Mouse (Mus musculus): ENCODE measurements around the gene Pbld2. TPM values are rescaled to one million over a fixed set of nuclear protein-coding genes. Genes with fewer than 3 reads are reported as not detected.

Gene Pbld2
- polyA plus RNA-seq, 1 experiment from 2014 or later: 0.46 TPM

DNA sequence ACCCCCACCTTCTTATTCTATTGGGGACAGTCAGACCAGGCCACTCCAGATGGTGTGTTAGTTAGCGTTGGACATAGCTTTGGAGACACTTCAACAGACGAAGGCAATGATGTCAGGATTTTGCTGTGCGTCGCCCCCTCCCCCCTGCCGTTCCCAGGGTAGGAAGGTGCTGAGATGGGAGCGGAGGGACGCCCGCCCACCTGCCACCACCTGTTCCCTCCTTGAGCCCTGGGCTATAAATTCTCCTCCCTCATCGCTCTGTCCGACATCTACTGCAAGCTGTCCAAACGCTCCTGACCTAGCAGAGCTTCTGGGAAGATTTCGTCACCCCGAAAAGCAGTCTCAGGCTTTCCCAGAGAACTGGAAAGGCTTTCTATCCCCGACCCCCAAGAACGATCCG, 75.4 kb downstream of the Pbld2 start, which contains the start of gene Atoh7:
Gene Atoh7 (plus strand): TSS at position 131 of the 400 bp plus-strand sequence.
- 4% methylated on average over 16 of the region's 16 CpGs for WGBS
- Histone ChIP-seq H3K27me3 (ENCODE audit: control insufficient read depth, insufficient read depth, low read length) (peaks cover 15% of the 10 kb centered on the region), H3K4me2 (replicated peaks) (peak within 1 kb of the TSS; percentile 97), H3K36me3 (replicated peaks; ENCODE audit: control insufficient read depth, insufficient read depth) (no peaks in the 10 kb centered on the region), H3K9ac (peak within 1 kb of the TSS; percentile 77), H3K27ac (peak within 1 kb of the TSS; percentile 51; the same call in 1 of the 2 replicates), H3K4me3 (replicated peaks; ENCODE audit: low read length) (peak within 1 kb of the TSS; percentile 65), H3K4me1 (replicated peaks; ENCODE audit: control insufficient read depth, insufficient read depth, low read length) (no peaks in the 10 kb centered on the region; the same call in 1 of the 2 replicates), H3K9me3 (ENCODE audit: control insufficient read depth, low read length) (no peaks in the 10 kb centered on the region)
- no peak for ATAC-seq (ENCODE audit: low FRiP score)
- no peak for DNase-seq (ENCODE audit: low spot score)

- H3K9ac ChIP-seq: peak overlapping the region; percentile 77
- no peaks in the 10 kb centered on the region for H3K36me3 ChIP-seq (replicated peaks; ENCODE audit: control insufficient read depth, insufficient read depth)
- H3K4me3 ChIP-seq (replicated peaks; ENCODE audit: low read length): peak overlapping the region; percentile 65
- H3K9me3 ChIP-seq (ENCODE audit: control insufficient read depth, low read length): no peaks in the 10 kb centered on the region
- peaks cover 15% of the 10 kb centered on the region for H3K27me3 ChIP-seq (ENCODE audit: control insufficient read depth, insufficient read depth, low read length)
- H3K27ac ChIP-seq: peak overlapping the region; percentile 51; the same call in 1 of the 2 replicates
- peak overlapping the region; percentile 97 for H3K4me2 ChIP-seq (replicated peaks)
- DNase-seq (ENCODE audit: low spot score): peak; percentile 76
- peak; percentile 94 for ATAC-seq (ENCODE audit: low FRiP score)
- H3K4me1 ChIP-seq (replicated peaks; ENCODE audit: control insufficient read depth, insufficient read depth, low read length): no peaks in the 10 kb centered on the region; the same call in 1 of the 2 replicates
- WGBS: under 1% methylated on average over 62 of the region's 62 CpGs
These were observed 75.9 kb downstream of the Pbld2 start for GRCm38 (mm10) chr10:63099941-63100562.

- Histone ChIP-seq H3K9me3 (ENCODE audit: control insufficient read depth, low read length) (no peaks in the 10 kb centered on the region), H3K4me2 (replicated peaks) (peak overlapping the region; percentile 97), H3K4me1 (replicated peaks; ENCODE audit: control insufficient read depth, insufficient read depth, low read length) (no peaks in the 10 kb centered on the region; the same call in 1 of the 2 replicates), H3K27me3 (ENCODE audit: control insufficient read depth, insufficient read depth, low read length) (peaks cover 15% of the 10 kb centered on the region; the same call in 1 of the 2 replicates), H3K27ac (peak overlapping the region; percentile 51; the same call in 1 of the 2 replicates), H3K4me3 (replicated peaks; ENCODE audit: low read length) (peak overlapping the region; percentile 65), H3K9ac (peak overlapping the region; percentile 77), H3K36me3 (replicated peaks; ENCODE audit: control insufficient read depth, insufficient read depth) (no peaks in the 10 kb centered on the region)
- WGBS: 9% methylated on average over 9 of the region's 9 CpGs
- DNase-seq (ENCODE audit: low spot score) (no peak), ATAC-seq (ENCODE audit: low FRiP score) (peak; percentile 51; the same call in 1 of the 2 replicates)
These were observed 76.5 kb downstream of the Pbld2 start for GRCm38 (mm10) chr10:63100657-63101056.

Other genes starting within 250 kb of the Pbld2 start
- 93.0 and 96.0 TPM in 2 replicates for gene Ccar1, start 232.0 kb upstream of the Pbld2 start, polyA plus RNA-seq (2014; fragmentation: Nextera tagmentation; extraction: Ambion mirVana)
- gene Tet1, start 115.3 kb upstream of the Pbld2 start, polyA plus RNA-seq (2014; fragmentation: Nextera tagmentation; extraction: Ambion mirVana): 44.1 and 45.9 TPM in 2 replicates
- 14.4 and 17.0 TPM in 2 replicates for gene Slc25a16, start 103.7 kb upstream of the Pbld2 start, polyA plus RNA-seq (2014; fragmentation: Nextera tagmentation; extraction: Ambion mirVana)
- 3.1 and 4.6 TPM in 2 replicates for gene Dna2, start 77.3 kb upstream of the Pbld2 start, polyA plus RNA-seq (2014; fragmentation: Nextera tagmentation; extraction: Ambion mirVana)
- gene Rufy2, start 44.1 kb upstream of the Pbld2 start, polyA plus RNA-seq (2014; fragmentation: Nextera tagmentation; extraction: Ambion mirVana): 58.5 and 59.6 TPM in 2 replicates
- gene Hnrnph3, start 98 bp upstream of the Pbld2 start, polyA plus RNA-seq (2014; fragmentation: Nextera tagmentation; extraction: Ambion mirVana): 75.0 and 76.8 TPM in 2 replicates
- gene Pbld1, start 35.8 kb downstream of the Pbld2 start, polyA plus RNA-seq (2014; fragmentation: Nextera tagmentation; extraction: Ambion mirVana): 0.39 and 0.75 TPM in 2 replicates
- 6.5 and 9.9 TPM in 2 replicates for gene Atoh7, start 75.3 kb downstream of the Pbld2 start, polyA plus RNA-seq (2014; fragmentation: Nextera tagmentation; extraction: Ambion mirVana)
- gene Mypn, start 179.6 kb downstream of the Pbld2 start, polyA plus RNA-seq (2014; fragmentation: Nextera tagmentation; extraction: Ambion mirVana): 0.37 and 0.68 TPM in 2 replicates
- 30.9 and 31.5 TPM in 2 replicates for gene Herc4, start 219.5 kb downstream of the Pbld2 start, polyA plus RNA-seq (2014; fragmentation: Nextera tagmentation; extraction: Ambion mirVana)